Mouse (Mus musculus) testis, adult 2 months (tissue): ENCODE measurements around the gene Ank3. TPM values are rescaled to one million over a fixed set of nuclear protein-coding genes. Genes with fewer than 3 reads are reported as not detected.

Source experiments
- H3K27ac ChIP-seq: fragments of 200-500 bp; 2 replicates; pipeline ENCODE4 v1.5.1; 2012; ENCODE audit warnings: low read depth, low read length; ENCODE audit not compliant: control insufficient read depth, insufficient read depth
- H3K27me3 ChIP-seq: fragments of 200-500 bp; 2 replicates; pipeline ENCODE4 v1.6.1; 2012; ENCODE audit warnings: mild to moderate bottlenecking, low read length, moderate library complexity; ENCODE audit not compliant: control insufficient read depth, insufficient read depth
- H3K36me3 ChIP-seq: fragments of 200-500 bp; 2 replicates; pipeline ENCODE4 v1.6.1; 2012; ENCODE audit warnings: mild to moderate bottlenecking, low read length; ENCODE audit not compliant: control insufficient read depth, insufficient read depth
- H3K4me1 ChIP-seq: fragments of 200-500 bp; 2 replicates; pipeline ENCODE4 v1.6.1; 2012; ENCODE audit warnings: low read length; ENCODE audit not compliant: control insufficient read depth, insufficient read depth
- H3K4me3 ChIP-seq: fragments of 200-500 bp; 2 replicates; pipeline ENCODE4 v1.5.1; 2012; ENCODE audit warnings: low read depth, mild to moderate bottlenecking, low read length, moderate library complexity, mixed read lengths; ENCODE audit not compliant: control insufficient read depth
- CTCF ChIP-seq: fragments of 200-500 bp; IDR thresholded peaks from 2 replicates; pipeline ENCODE4 v1.5.1; 2012; ENCODE audit warnings: low read depth, mild to moderate bottlenecking, inconsistent platforms, low read length, moderate library complexity; ENCODE audit not compliant: control insufficient read depth, insufficient read depth, insufficient replicate concordance
- POLR2A ChIP-seq: fragments of 200-500 bp; IDR thresholded peaks from 2 replicates; pipeline ENCODE4 v1.6.1; 2012; ENCODE audit warnings: low read depth, mild to moderate bottlenecking, inconsistent platforms, low read length, moderate library complexity; ENCODE audit not compliant: control insufficient read depth
- polyA plus RNA-seq: library from polyadenylated mRNA; depleted of rRNA; stranded (reverse); fragments of >200 nt; gene quantifications from 2 replicates; pipeline ENCODE4 v1.2.3, GENCODE M21; 2012

Gene Ank3
- polyA plus RNA-seq, 1 experiment, result 3.4 TPM

DNA sequence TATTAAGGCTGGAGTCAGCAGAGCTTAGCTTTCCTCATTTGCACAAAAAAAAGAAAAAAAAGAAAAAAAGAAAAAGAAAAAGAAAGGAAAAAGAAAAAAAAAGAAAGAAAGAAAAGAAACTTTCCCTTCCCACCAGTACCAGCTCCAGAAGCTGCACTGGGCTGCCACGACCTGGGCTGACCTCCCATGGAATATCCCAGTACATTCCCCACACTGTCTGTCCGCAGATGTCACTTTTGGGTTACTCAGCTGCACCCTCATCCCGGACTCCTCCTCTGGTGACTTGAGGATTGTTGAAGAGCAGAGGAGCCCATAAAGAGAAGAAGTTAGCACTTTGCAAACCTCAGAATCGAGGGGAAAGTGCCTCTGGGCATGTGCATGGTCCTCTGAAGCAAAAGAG, 433.7 kb downstream of the Ank3 start:
- Histone ChIP-seq H3K4me1 (no peaks in the 10 kb centered on the region), H3K27me3 (no peaks in the 10 kb centered on the region), H3K36me3 (no peaks in the 10 kb centered on the region), H3K4me3 (no peak overlapping the region), H3K27ac (no peak overlapping the region)
- TF ChIP-seq POLR2A (no peak), CTCF (no peak)

DNA sequence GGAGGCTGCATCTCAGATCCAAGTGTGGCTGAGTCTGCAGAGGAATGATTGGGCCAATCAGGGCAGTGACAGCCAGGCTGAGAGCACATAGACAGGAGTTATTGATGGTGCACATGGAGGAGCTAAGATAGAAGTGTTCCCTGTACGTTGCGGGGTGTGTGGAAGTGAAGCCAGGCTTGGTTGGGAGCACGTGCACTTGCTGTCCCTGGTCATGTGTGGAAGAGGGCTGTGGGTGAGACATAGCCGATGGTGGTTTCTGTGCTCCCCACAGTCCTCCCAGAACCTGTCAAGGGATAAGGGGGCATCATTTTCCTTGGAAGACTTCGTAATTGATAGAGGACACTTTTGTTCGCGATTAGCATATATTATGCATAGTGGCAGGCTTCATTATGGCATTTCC, 434.2 kb downstream of the Ank3 start:
- TF ChIP-seq POLR2A (no peak), CTCF (no peak)
- Histone ChIP-seq H3K27ac (no peak overlapping the region), H3K4me1 (no peaks in the 10 kb centered on the region)

DNA sequence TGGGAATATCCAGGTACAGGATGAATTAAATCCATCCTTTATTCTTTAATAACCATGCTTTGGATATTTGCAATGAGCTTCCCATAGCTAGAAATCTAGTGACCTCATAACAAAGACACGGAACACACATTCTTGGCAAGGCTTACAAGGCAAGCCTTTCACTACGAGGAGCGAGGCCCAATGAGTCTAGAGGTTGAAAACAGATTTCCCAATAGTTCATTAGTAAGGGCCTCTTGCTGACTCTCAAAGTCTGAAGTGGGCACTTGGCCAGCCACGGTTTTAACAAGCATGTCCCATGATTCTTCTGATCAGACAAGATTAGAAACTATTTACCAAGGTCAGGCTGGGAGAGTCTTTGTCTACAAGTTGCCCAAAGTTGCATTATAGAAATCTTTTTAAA, 436.1 kb downstream of the Ank3 start:
- no peak overlapping the region for H3K27ac ChIP-seq
- no peaks in the 10 kb centered on the region for H3K4me1 ChIP-seq
- no peaks in the 10 kb centered on the region for H3K27me3 ChIP-seq
- TF ChIP-seq POLR2A (no peak), CTCF (no peak)
- no peak overlapping the region for H3K4me3 ChIP-seq
- no peaks in the 10 kb centered on the region for H3K36me3 ChIP-seq

More for the DNA sequence above, 434.2 kb downstream of the Ank3 start:
- H3K36me3 ChIP-seq, result no peaks in the 10 kb centered on the region
- no peak overlapping the region for H3K4me3 ChIP-seq
- no peaks in the 10 kb centered on the region for H3K27me3 ChIP-seq

DNA sequence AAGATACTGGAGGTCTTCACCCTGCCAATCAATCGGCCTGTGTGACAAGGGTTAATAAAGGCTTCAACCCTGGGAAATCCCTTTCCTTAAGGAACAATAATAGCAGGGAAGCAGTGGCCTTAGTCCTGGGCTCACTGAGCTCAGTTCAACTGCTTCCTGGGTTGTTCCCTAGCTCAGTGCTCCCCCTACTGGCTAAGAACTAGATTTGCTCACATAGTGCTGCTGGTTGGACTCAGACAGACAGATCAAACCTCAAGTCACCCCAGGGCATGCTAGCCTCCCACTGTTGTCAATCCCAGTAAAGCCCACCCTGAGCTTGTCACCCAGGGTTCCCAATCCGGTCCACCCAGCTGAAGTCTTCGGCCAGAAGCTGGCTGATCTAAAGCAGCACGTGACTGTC, 447.2 kb downstream of the Ank3 start:
- peak; percentile 68; the same call in 1 of the 2 replicates for TF ChIP-seq CTCF
- no peak for TF ChIP-seq POLR2A
- Histone ChIP-seq H3K4me3 (no peak overlapping the region), H3K4me1 (no peaks in the 10 kb centered on the region), H3K36me3 (no peaks in the 10 kb centered on the region), H3K27me3 (no peaks in the 10 kb centered on the region), H3K27ac (no peak overlapping the region)

DNA sequence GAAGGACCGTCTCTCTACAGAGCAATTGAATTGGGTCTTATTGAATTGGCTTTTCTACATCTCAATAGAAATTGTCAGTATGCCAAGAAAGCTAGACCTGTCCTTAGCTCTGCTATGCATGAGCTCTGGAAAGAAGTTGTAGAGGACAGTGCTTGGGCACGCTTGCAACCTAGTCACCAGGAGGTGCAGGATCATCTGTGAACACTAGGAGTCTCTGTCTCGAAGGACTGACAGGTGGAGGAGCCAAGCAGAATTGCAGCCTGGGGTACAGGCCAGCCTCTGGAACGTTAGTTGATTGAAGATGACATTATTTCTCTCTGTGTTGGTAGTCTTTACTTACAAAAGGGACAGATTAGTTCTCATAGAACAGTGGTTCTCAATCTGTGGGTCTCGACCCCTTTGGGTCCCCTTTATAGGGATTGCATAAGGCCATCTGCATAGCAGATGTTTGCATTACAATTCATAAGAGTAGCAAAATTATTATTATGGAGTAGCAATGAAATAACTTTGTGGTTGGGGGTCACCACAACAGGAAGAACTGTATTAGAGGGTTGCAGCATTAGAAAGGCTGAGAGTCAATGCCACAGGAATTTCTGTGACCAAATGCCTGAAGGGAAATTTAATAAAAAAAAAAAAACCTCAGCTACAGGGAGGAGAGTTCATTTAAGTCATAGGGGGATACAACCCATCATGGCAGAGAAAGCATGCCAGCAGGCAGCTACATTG, 454.0 kb downstream of the Ank3 start:
- H3K27me3 ChIP-seq, result no peaks in the 10 kb centered on the region
- no peak overlapping the region for H3K4me3 ChIP-seq
- no peak overlapping the region for H3K27ac ChIP-seq
- no peaks in the 10 kb centered on the region for H3K4me1 ChIP-seq
- no peaks in the 10 kb centered on the region for H3K36me3 ChIP-seq
- TF ChIP-seq CTCF (peak; percentile 28; the same call in 1 of the 2 replicates), POLR2A (no peak)

DNA sequence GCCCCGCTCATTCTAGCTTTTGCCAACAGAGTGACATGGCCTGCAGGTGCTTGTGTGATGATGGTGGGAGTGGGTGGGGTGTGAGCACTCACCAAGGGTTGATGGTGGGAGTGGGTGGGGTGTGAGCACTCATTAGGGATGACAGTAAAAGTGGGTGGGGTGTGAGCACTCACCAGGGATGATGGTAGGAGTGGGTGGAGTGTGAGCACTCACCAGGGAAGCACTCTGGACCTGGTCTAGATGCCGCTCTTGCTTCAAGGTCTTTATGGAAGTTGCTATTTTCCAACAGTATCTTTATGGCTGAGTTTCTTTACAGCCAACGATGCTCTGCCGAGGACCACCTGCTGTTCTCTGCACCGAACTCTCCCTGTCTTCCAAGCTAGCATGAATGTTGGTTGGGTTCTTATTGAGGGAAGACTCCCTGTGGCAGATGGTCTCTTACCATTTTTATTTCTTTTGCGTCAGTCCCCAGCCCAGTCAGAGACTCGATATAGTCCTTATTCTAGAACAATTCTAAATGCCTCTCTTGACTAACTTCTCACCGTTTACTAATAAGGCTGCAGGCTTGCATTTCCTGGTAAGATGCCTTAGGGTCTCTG, 456.1 kb downstream of the Ank3 start:
- Histone ChIP-seq H3K27ac (no peak overlapping the region), H3K27me3 (no peaks in the 10 kb centered on the region), H3K36me3 (no peaks in the 10 kb centered on the region), H3K4me3 (no peak overlapping the region), H3K4me1 (no peaks in the 10 kb centered on the region)
- TF ChIP-seq CTCF, result no peak
- no peak for TF ChIP-seq POLR2A

DNA sequence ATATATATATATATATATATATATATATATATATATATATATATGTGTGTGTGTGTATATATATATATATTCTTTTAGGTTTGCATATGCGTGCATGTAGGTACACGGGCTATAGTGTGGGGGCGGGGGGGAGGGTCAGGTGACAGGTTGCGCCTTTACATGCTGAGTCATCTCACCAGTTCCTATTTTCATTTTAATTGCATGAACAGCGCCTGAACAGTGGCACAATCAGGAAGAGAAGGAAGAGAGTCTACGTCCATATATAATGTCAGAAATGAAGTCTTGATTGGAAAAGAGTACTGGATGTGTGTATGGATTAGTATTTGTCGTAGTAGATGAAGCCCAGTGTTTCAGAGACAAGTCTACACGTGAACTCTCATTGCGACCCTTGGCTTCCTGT, 459.4 kb downstream of the Ank3 start:
- no peaks in the 10 kb centered on the region for H3K4me1 ChIP-seq
- H3K27me3 ChIP-seq, result no peaks in the 10 kb centered on the region
- H3K4me3 ChIP-seq, result no peak overlapping the region
- H3K27ac ChIP-seq, result no peak overlapping the region
- TF ChIP-seq POLR2A, result no peak
- TF ChIP-seq CTCF, result no peak
- no peaks in the 10 kb centered on the region for H3K36me3 ChIP-seq
